Mouse (Mus musculus): ENCODE data around the gene Ythdf2. TPM values are rescaled to one million over a fixed set of nuclear protein-coding genes. Genes with fewer than 3 reads are reported as not detected.
A peak's percentile ranks its signal among the peaks of the same experiment; 100 is the strongest.

Ythdf2 gene
- 70.3 and 81.7 TPM in 2 replicates for total RNA-seq (2014; fragmentation: Nextera tagmentation)
- 70.8 and 84.3 TPM in 2 replicates for total RNA-seq (2017)
- polyA plus RNA-seq (2012): 65.2 and 74.7 TPM in 2 replicates

DNA sequence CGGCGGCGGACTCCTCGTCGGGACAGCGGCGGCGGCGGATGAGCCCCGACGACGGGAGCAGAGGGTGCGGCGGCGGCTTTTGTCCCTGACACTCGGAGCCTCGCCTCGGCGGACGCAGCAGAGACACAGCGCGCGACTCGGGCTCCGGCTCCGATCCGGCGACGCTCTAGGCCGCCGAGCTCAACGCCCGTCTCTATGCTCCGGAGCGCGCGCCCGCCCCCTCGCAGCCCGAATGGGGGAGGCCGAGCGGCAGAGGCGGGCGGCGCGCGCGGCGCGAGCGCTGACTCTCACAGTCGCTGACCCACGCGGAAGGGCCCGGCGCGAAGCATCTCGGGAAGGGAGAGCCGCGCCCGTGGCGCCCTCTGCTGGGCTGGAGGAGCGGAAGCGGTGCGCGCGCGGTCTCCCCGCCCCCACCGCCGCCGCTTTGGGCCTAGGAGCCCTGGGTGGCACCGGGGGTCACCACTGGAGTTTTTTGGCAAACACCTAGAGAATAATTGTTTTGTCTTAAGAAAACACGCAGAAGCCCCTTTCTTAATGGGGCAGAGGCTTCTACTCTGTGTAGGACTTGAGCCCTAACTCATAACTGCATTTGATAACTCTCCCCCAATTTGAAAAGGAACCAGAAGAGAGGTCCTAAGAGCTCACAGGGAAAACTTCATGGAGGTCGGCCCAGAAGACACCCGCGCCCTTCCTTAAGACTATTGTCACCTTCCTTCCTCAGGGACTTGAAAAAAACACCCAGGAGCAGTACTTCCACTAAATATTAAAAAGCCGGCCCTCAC is at the start of gene Ythdf2:
Ythdf2 (minus strand) TSS at position 351 of the 782 bp plus-strand sequence.
- DNase-seq (ENCODE audit: low spot score): peak; percentile 79
- H3K4me1 ChIP-seq (ENCODE audit: insufficient read depth, low read depth, low read length): peaks cover 49% of the 10 kb centered on the region
- H3K9me3 ChIP-seq (replicated peaks): no peaks in the 10 kb centered on the region
- H3K27me3 ChIP-seq (ENCODE audit: insufficient read depth, low read length): no peaks in the 10 kb centered on the region
- ATAC-seq (ENCODE audit: extremely low read depth, insufficient number of reproducible peaks, low FRiP score, poor library complexity, severe bottlenecking): peak; percentile 55
- peaks cover 30% of the 10 kb centered on the region for H3K36me3 ChIP-seq (replicated peaks)
- peak within 1 kb of the TSS; percentile 92 for H3K4me3 ChIP-seq (ENCODE audit: low read depth, low read length)
- TF ChIP-seq CTCF (IDR thresholded peaks at IDR 0.05; ENCODE audit: low read depth, low read length): peak; percentile 43; the same call in 1 of the 2 replicates
- no peak for TF ChIP-seq POLR2AphosphoS5 (IDR thresholded peaks at IDR 0.05; ENCODE audit: insufficient replicate concordance, low read depth, low read length)
- no peak for TF ChIP-seq GATA2 (IDR thresholded peaks at IDR 0.05; ENCODE audit: borderline replicate concordance, low read depth, low read length)
- no peak for TF ChIP-seq TAL1 (conservative IDR thresholded peaks at IDR 0.05; ENCODE audit: low read depth, low read length)
- no peak for TF ChIP-seq GATA1 (IDR thresholded peaks at IDR 0.05; ENCODE audit: borderline replicate concordance, low read length)

DNA sequence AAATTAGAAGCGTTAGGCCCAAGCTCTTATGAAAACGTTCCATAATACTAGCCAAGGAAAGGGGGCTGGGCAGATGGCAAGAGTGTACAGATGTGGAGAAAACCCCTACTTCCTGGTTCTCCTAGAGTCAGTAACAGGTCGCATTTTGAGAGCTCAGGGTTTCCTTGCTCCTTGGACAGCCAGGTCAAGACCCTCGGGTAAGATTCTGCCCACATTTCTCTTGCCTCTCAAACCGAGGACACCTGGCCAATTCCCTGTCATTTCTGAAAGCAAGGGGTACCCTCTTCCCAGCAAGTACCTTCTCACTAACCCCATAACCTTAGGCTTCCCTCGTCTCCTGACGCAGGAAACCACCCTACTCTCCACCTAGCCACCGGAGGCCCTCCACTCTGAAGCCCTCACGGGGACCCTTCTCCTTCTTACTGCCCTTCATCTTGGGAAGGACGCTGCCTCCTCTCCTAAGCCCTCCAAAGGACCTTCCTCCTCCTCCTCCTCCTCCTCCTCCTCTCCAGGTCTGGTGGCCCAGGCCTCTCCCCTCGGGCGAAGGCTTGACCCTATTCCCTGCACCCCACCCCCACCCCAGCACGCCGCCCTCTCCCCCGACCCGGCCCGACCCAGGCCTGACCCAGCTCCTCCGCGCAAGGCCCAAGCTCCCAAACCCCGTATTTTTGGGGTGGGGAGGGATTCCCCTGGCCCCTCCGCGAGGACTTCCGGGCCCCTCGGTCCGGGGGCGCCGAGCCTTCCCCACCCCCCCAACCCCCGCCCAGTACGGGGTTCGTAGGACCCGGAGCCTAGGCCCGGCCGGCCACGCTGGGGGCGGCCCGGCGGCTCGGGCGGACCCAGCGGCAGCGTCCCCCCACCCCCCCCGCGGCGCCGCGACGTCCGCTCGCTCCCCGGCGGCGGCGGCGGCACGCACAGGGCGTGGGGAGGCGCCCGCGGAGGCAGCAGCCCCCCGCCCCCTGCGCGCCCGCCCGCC is 48.6 kb upstream of the Ythdf2 start:
- Histone ChIP-seq H3K27me3 (ENCODE audit: insufficient read depth, low read length) (no peaks in the 10 kb centered on the region), H3K4me3 (ENCODE audit: low read depth, low read length) (peak overlapping the region; percentile 75), H3K4me1 (ENCODE audit: insufficient read depth, low read depth, low read length) (peaks cover 58% of the 10 kb centered on the region), H3K9me3 (replicated peaks) (no peaks in the 10 kb centered on the region), H3K36me3 (replicated peaks) (peaks cover 27% of the 10 kb centered on the region)
- peak; percentile 8 for ATAC-seq (ENCODE audit: extremely low read depth, insufficient number of reproducible peaks, low FRiP score, poor library complexity, severe bottlenecking)
- TF ChIP-seq CTCF (IDR thresholded peaks at IDR 0.05; ENCODE audit: low read depth, low read length) (no peak), GATA2 (IDR thresholded peaks at IDR 0.05; ENCODE audit: borderline replicate concordance, low read depth, low read length) (no peak), TAL1 (conservative IDR thresholded peaks at IDR 0.05; ENCODE audit: low read depth, low read length) (no peak), POLR2AphosphoS5 (IDR thresholded peaks at IDR 0.05; ENCODE audit: insufficient replicate concordance, low read depth, low read length) (no peak), GATA1 (IDR thresholded peaks at IDR 0.05; ENCODE audit: borderline replicate concordance, low read length) (no peak)
- DNase-seq (ENCODE audit: low spot score): peak; percentile 74

DNA sequence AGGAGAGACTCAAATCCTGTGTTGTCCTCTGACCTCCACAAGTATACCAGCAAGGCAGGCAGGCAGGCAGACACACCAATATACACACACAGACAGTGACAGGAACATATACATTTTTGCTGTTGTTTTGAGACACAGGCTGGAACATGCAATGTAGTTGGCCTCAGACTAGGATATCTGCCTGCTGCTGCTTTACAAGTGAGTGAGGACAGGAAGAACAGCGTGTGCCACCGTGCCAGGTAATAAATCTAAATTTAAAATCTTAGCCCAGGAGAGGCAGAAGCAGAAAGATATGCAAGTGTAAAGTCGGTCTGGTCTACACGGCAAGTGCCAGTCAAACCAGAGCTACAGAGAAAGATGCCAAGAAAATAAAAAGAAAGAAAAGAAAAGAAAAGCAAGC is 47.1 kb upstream of the Ythdf2 start:
- Histone ChIP-seq H3K9me3 (replicated peaks) (no peaks in the 10 kb centered on the region), H3K36me3 (replicated peaks) (peaks cover 27% of the 10 kb centered on the region), H3K4me3 (ENCODE audit: low read depth, low read length) (no peak overlapping the region; the same call in 1 of the 2 replicates), H3K4me1 (ENCODE audit: insufficient read depth, low read depth, low read length) (peaks cover 56% of the 10 kb centered on the region), H3K27me3 (ENCODE audit: insufficient read depth, low read length) (no peaks in the 10 kb centered on the region)
- ATAC-seq (ENCODE audit: extremely low read depth, insufficient number of reproducible peaks, low FRiP score, poor library complexity, severe bottlenecking) (no peak), DNase-seq (ENCODE audit: low spot score) (no peak)
- TF ChIP-seq GATA1 (IDR thresholded peaks at IDR 0.05; ENCODE audit: borderline replicate concordance, low read length): no peak
- TF ChIP-seq POLR2AphosphoS5 (IDR thresholded peaks at IDR 0.05; ENCODE audit: insufficient replicate concordance, low read depth, low read length): no peak

DNA sequence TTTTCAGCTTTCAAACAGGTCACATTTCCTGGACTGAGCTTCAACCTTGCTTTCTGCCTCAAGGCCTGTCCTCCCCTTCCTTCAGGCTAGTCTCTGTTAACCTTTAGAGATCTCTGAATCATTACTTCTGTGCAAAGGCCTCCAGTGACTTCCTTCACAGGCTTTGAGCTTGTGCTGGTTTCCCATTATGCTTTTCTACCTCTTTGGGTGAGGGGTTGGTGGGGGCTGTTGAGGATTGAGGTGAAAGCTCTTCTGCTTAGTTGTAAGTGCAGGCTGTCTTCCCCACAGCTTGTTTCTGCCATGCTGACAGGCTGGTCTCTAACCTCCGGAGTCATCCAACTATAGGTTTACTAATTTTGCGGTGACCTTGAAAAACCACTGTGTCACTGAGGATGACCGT is 44.3 kb upstream of the Ythdf2 start:
- no peak for TF ChIP-seq GATA2 (IDR thresholded peaks at IDR 0.05; ENCODE audit: borderline replicate concordance, low read depth, low read length)
- TF ChIP-seq POLR2AphosphoS5 (IDR thresholded peaks at IDR 0.05; ENCODE audit: insufficient replicate concordance, low read depth, low read length): no peak
- TF ChIP-seq GATA1 (IDR thresholded peaks at IDR 0.05; ENCODE audit: borderline replicate concordance, low read length): no peak
- no peak for TF ChIP-seq TAL1 (conservative IDR thresholded peaks at IDR 0.05; ENCODE audit: low read depth, low read length)
- TF ChIP-seq CTCF (IDR thresholded peaks at IDR 0.05; ENCODE audit: low read depth, low read length): no peak

DNA sequence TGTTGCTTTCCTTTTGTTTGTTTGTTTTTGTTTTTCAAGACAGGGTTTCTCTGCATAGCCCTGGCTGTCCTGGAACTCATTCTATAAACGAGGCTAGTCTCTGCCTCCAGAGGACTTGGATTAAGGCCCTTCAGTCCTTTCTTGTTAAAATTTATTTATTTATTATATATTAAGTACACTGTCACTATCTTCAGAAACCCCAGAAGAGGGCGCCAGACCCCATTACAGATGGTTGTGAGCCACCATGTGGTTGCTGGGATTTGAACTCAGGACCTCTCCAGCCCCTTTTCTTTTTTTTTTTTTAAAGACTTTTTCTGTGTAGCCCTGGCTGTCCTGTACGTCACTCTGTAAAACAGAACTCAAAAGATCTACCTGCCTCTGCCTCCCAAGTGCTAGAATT is 42.9 kb upstream of the Ythdf2 start:
- H3K27me3 ChIP-seq (ENCODE audit: insufficient read depth, low read length): no peaks in the 10 kb centered on the region
- H3K36me3 ChIP-seq (replicated peaks): peaks cover 58% of the 10 kb centered on the region
- ATAC-seq (ENCODE audit: extremely low read depth, insufficient number of reproducible peaks, low FRiP score, poor library complexity, severe bottlenecking) (no peak), DNase-seq (ENCODE audit: low spot score) (no peak)
- H3K9me3 ChIP-seq (replicated peaks): no peaks in the 10 kb centered on the region
- H3K4me3 ChIP-seq (ENCODE audit: low read depth, low read length): no peak overlapping the region
- peaks cover 46% of the 10 kb centered on the region for H3K4me1 ChIP-seq (ENCODE audit: insufficient read depth, low read depth, low read length)
- no peak for TF ChIP-seq GATA2 (IDR thresholded peaks at IDR 0.05; ENCODE audit: borderline replicate concordance, low read depth, low read length)
- TF ChIP-seq POLR2AphosphoS5 (IDR thresholded peaks at IDR 0.05; ENCODE audit: insufficient replicate concordance, low read depth, low read length): no peak
- no peak for TF ChIP-seq TAL1 (conservative IDR thresholded peaks at IDR 0.05; ENCODE audit: low read depth, low read length)
- TF ChIP-seq GATA1 (IDR thresholded peaks at IDR 0.05; ENCODE audit: borderline replicate concordance, low read length): no peak
- no peak for TF ChIP-seq CTCF (IDR thresholded peaks at IDR 0.05; ENCODE audit: low read depth, low read length)

More for the DNA sequence above, 44.3 kb upstream of the Ythdf2 start:
- Histone ChIP-seq H3K9me3 (replicated peaks) (no peaks in the 10 kb centered on the region), H3K4me3 (ENCODE audit: low read depth, low read length) (no peak overlapping the region), H3K4me1 (ENCODE audit: insufficient read depth, low read depth, low read length) (peaks cover 50% of the 10 kb centered on the region), H3K27me3 (ENCODE audit: insufficient read depth, low read length) (no peaks in the 10 kb centered on the region), H3K36me3 (replicated peaks) (peaks cover 44% of the 10 kb centered on the region)
- ATAC-seq (ENCODE audit: extremely low read depth, insufficient number of reproducible peaks, low FRiP score, poor library complexity, severe bottlenecking) (no peak), DNase-seq (ENCODE audit: low spot score) (no peak)

DNA sequence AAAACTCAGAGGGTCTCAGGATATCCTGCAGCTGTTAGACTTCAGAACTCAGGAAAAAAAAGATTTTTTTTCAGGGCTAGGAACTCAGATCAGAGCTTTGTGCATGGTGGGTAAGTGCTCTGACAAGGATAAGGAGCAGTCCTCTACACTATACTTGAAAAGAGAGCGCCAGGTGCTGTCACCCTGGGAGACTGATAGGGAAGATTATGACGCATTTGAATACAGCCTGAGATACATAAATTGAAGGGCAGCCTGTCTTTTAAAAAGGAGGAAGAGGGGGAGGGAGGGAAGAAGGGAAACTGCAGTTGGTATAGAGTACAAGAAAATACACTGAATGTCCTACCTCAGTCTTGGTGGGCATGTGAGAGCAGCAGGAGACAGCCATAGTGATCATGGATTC is 41.5 kb upstream of the Ythdf2 start:
- no peak for DNase-seq (ENCODE audit: low spot score)
- no peaks in the 10 kb centered on the region for H3K9me3 ChIP-seq (replicated peaks)
- no peaks in the 10 kb centered on the region for H3K27me3 ChIP-seq (ENCODE audit: insufficient read depth, low read length)
- no peak for ATAC-seq (ENCODE audit: extremely low read depth, insufficient number of reproducible peaks, low FRiP score, poor library complexity, severe bottlenecking)
- H3K36me3 ChIP-seq (replicated peaks): peaks cover 63% of the 10 kb centered on the region
- TF ChIP-seq POLR2AphosphoS5 (IDR thresholded peaks at IDR 0.05; ENCODE audit: insufficient replicate concordance, low read depth, low read length): no peak
- no peak for TF ChIP-seq TAL1 (conservative IDR thresholded peaks at IDR 0.05; ENCODE audit: low read depth, low read length)
- TF ChIP-seq GATA1 (IDR thresholded peaks at IDR 0.05; ENCODE audit: borderline replicate concordance, low read length): no peak
- no peak for TF ChIP-seq CTCF (IDR thresholded peaks at IDR 0.05; ENCODE audit: low read depth, low read length)
- TF ChIP-seq GATA2 (IDR thresholded peaks at IDR 0.05; ENCODE audit: borderline replicate concordance, low read depth, low read length): no peak
- peaks cover 32% of the 10 kb centered on the region for H3K4me1 ChIP-seq (ENCODE audit: insufficient read depth, low read depth, low read length)
- no peak overlapping the region for H3K4me3 ChIP-seq (ENCODE audit: low read depth, low read length)
